Mouse (Mus musculus) hindbrain, embryonic 12.5 days (tissue): ENCODE results near the gene Dbndd2. TPM values are rescaled to one million over a fixed set of nuclear protein-coding genes. Genes with fewer than 3 reads are reported as not detected.

Experiments
- ATAC-seq: fragments of 200-750 bp; cut with Nextera tagmentation; 2 replicates; pipeline ENCODE4 v1.8.0; 2017; ENCODE audit warnings: moderate TSS enrichment; ENCODE audit not compliant: low FRiP score
- H3K27ac ChIP-seq: fragments of 300-500 bp; sonication (generic); 2 replicates; pipeline ENCODE4 v1.5.1; 2016; ENCODE audit warnings: mild to moderate bottlenecking
- H3K27me3 ChIP-seq: fragments of 300-500 bp; sonication (generic); 2 replicates; pipeline ENCODE4 v1.6.1; 2016; ENCODE audit warnings: mild to moderate bottlenecking
- H3K36me3 ChIP-seq: fragments of 300-500 bp; sonication (generic); 2 replicates; pipeline ENCODE4 v1.6.1; 2016; ENCODE audit warnings: mild to moderate bottlenecking
- H3K4me1 ChIP-seq: fragments of 300-500 bp; sonication (generic); 2 replicates; pipeline ENCODE4 v1.6.1; 2016
- H3K4me2 ChIP-seq: fragments of 300-500 bp; sonication (generic); replicated peaks from 2 replicates; pipeline ENCODE4 v1.6.1; 2016; ENCODE audit warnings: mild to moderate bottlenecking
- H3K4me3 ChIP-seq: fragments of 300-500 bp; sonication (generic); 2 replicates; pipeline ENCODE4 v1.5.1; 2016; ENCODE audit warnings: mild to moderate bottlenecking
- H3K9ac ChIP-seq: fragments of 300-500 bp; sonication (generic); 2 replicates; pipeline ENCODE4 v1.6.1; 2016; ENCODE audit warnings: mild to moderate bottlenecking, moderate library complexity
- H3K9me3 ChIP-seq: fragments of 300-500 bp; sonication (generic); replicated peaks from 2 replicates; pipeline ENCODE4 v1.6.1; 2016; ENCODE audit warnings: mild to moderate bottlenecking
- WGBS: fragments of 180-500 bp; shearing (Covaris S2); methylation state at CpG from one replicate; pipeline ENCODE4 v1.1.7; 2016; 5-methylcytosine and 5-hydroxymethylcytosine counted together
- polyA plus RNA-seq: library from polyadenylated mRNA; unstranded; fragments of >200 nt; fragmentation: Nextera tagmentation; extraction: Ambion mirVana; gene quantifications from 2 replicates; pipeline ENCODE4 v1.2.1, GENCODE M21; 2016

Dbndd2 gene
- polyA plus RNA-seq, 1 experiment from 2014 or later = 5.1 TPM

DNA sequence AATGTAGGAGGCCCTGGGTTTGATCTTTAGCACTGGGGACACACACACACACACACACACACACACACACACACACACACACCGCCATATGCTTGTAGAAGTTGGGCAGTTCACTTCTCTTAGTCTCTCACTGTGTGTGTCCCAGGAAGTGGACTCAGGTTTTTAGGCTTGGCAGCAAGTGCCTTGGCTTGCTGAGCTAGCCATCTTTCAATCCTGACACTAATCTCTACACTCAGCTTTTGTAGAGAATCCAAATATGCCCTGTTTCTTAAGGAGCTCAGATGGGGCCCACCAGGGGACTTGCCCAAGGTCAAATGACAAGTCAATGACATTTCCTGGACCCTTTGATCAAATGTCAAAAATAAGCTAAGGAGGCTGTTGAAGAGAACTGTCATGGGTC is 29.5 kb upstream of the Dbndd2 start:
- Histone ChIP-seq H3K36me3 (no peaks in the 10 kb centered on the region), H3K27me3 (peaks cover 2% of the 10 kb centered on the region; the same call in 1 of the 2 replicates), H3K4me3 (no peak overlapping the region), H3K4me2 (peak overlapping the region; percentile 30; the same call in 1 of the 2 replicates), H3K9ac (no peak overlapping the region), H3K4me1 (peaks cover 11% of the 10 kb centered on the region), H3K27ac (no peak overlapping the region), H3K9me3 (no peaks in the 10 kb centered on the region)
- ATAC-seq = no peak
- WGBS = 89% methylated on average over 1 of the region's 1 CpGs

- Histone ChIP-seq H3K27ac (0 out of 2 replicates have a peak within 1 kb of the TSS, but pooled peaks have one; percentile 30), H3K4me2 (peak within 1 kb of the TSS; percentile 30), H3K4me3 (no peak within 1 kb of the TSS), H3K9ac (peak within 1 kb of the TSS; percentile 4; the same call in 1 of the 2 replicates), H3K9me3 (no peaks in the 10 kb centered on the region), H3K4me1 (peaks cover 12% of the 10 kb centered on the region), H3K27me3 (peaks cover 2% of the 10 kb centered on the region; the same call in 1 of the 2 replicates), H3K36me3 (no peaks in the 10 kb centered on the region)
- WGBS = under 1% methylated on average over 7 of the region's 7 CpGs
- no peak for ATAC-seq
These were observed 29.0 kb upstream of the Dbndd2 start, which contains the start of gene Sys1 for GRCm38 (mm10) chr2:164456864-164457300. Sys1 (plus strand) TSS chr2:164456964.

- Histone ChIP-seq H3K27me3 (peaks cover 2% of the 10 kb centered on the region; the same call in 1 of the 2 replicates), H3K4me1 (peaks cover 23% of the 10 kb centered on the region), H3K4me2 (no peak overlapping the region), H3K9me3 (no peaks in the 10 kb centered on the region), H3K27ac (no peak overlapping the region), H3K9ac (no peak overlapping the region), H3K36me3 (0 out of 2 replicates have a peak, but pooled peaks cover under 1% of the 10 kb centered on the region), H3K4me3 (no peak overlapping the region)
- no peak for ATAC-seq
- 63% methylated on average over 7 of the region's 7 CpGs for WGBS
These were observed 28.0 kb upstream of the Dbndd2 start for GRCm38 (mm10) chr2:164457942-164458341.

DNA sequence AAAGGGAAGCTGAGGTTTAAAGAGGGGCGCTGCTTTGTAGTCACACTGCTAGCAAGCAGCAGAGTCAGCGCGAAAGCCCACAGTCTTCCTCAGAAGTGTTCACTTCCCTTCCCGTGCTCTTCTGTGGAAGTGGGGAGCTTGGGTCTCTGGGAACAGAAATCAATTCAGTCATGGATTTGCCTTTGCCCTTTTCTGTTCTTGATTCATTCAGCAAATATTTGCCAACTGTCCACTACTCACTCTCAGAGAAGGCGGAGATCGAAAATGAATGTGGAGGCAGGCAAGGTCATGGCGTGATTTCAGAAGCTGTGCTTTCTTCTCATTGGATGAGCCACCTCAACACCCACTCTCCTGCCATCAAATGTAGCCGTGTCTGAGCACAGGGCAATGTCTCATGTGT is 27.4 kb upstream of the Dbndd2 start:
- no peak overlapping the region for H3K27ac ChIP-seq
- 94% methylated on average over 8 of the region's 8 CpGs for WGBS

DNA sequence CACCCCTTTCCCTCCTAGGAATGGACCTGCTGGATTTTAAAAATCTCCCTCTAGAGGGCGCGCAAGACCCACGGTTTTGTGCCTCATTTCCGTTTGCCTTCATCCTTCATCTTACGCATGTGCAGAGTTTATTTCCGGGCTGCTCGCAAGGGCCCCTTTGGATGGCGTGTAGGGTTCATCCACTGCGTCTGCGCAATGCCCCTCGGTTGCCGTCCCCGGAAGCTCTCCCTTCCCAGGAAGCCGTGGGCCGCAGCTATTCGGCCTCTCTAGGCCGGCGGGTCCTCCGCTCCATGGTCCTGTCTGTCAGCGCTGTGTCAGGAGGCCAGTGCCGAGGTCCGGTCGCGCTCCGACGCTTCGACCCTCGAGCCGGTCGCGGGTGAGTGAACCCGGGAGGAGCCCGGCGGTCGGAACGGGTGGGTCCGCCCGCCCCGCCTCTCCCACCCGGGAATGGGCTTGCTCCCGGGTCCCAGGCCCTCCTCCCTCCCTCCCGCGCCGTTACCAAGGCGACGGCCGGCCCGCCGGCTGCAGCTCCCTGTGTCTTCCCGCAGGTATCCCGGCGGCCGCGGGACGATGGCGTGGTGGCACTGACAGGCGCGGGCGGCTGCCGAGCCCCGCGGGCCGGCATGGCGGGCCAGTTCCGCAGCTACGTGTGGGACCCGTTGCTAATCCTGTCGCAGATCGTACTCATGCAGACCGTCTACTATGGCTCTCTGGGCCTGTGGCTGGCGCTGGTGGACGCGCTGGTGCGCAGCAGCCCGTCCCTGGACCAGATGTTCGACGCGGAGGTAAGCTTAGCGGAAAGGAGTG is 25.0 kb upstream of the Dbndd2 start, which contains the start of gene Gm20458:
Gene Gm20458, plus strand, starts transcription at position 223 of the 807 bp plus-strand sequence.
- peak; percentile 99 for ATAC-seq
- peak within 1 kb of the TSS; percentile 95 for H3K27ac ChIP-seq

More for the DNA sequence above, 27.4 kb upstream of the Dbndd2 start:
- Histone ChIP-seq H3K27me3 (peaks cover 2% of the 10 kb centered on the region; the same call in 1 of the 2 replicates), H3K9ac (no peak overlapping the region), H3K4me3 (no peak overlapping the region), H3K9me3 (no peaks in the 10 kb centered on the region), H3K36me3 (peaks cover 6% of the 10 kb centered on the region; the same call in 1 of the 2 replicates), H3K4me1 (peaks cover 23% of the 10 kb centered on the region), H3K4me2 (no peak overlapping the region)
- ATAC-seq = no peak

DNA sequence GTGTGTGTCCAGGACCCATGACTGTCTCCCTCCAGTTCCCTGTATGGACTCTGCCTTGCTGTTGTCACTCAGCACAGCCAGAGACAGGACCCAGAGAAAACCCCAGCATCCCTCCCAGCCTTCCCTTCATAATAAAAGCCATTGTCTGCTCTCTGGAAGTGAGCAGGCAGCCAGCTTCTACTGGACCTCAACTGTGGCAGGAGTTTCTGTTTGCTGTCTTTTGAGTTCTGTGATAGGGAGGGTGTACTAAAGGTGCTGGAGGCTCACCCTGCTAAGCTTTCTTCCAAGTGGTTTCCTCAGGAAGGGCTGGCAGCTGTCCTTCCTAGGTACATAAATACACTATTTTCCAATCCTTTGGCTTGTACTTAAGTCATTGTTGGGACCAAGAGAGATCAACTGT is 20.7 kb upstream of the Dbndd2 start:
- H3K27ac ChIP-seq = no peak overlapping the region
- H3K27me3 ChIP-seq = no peaks in the 10 kb centered on the region
- H3K9ac ChIP-seq = no peak overlapping the region
- peaks cover 43% of the 10 kb centered on the region for H3K36me3 ChIP-seq
- H3K9me3 ChIP-seq = no peaks in the 10 kb centered on the region
- no peak overlapping the region for H3K4me3 ChIP-seq
- H3K4me1 ChIP-seq = peaks cover 14% of the 10 kb centered on the region
- H3K4me2 ChIP-seq = no peak overlapping the region
- ATAC-seq = no peak

More for the DNA sequence above, 25.0 kb upstream of the Dbndd2 start, which contains the start of gene Gm20458:
- peak within 1 kb of the TSS; percentile 82 for H3K9ac ChIP-seq
- peak within 1 kb of the TSS; percentile 87 for H3K4me3 ChIP-seq
- H3K36me3 ChIP-seq = peaks cover 29% of the 10 kb centered on the region
- whole genome bisulfite sequencing = under 1% methylated on average over 75 of the region's 79 CpGs
- H3K4me2 ChIP-seq = peak within 1 kb of the TSS; percentile 83
- H3K27me3 ChIP-seq = no peaks in the 10 kb centered on the region
- H3K4me1 ChIP-seq = peaks cover 23% of the 10 kb centered on the region
- no peaks in the 10 kb centered on the region for H3K9me3 ChIP-seq

- 86% methylated on average over 5 of the region's 5 CpGs for whole genome bisulfite sequencing
- H3K27ac ChIP-seq = no peak overlapping the region
- ATAC-seq = no peak
- no peak overlapping the region for H3K4me3 ChIP-seq
- H3K9ac ChIP-seq = no peak overlapping the region
- H3K9me3 ChIP-seq = no peaks in the 10 kb centered on the region
- no peaks in the 10 kb centered on the region for H3K27me3 ChIP-seq
- no peak overlapping the region for H3K4me2 ChIP-seq
- H3K36me3 ChIP-seq = peaks cover 48% of the 10 kb centered on the region
- H3K4me1 ChIP-seq = peaks cover 11% of the 10 kb centered on the region
These were observed 19.1 kb upstream of the Dbndd2 start for GRCm38 (mm10) chr2:164466787-164467186.

- H3K9me3 ChIP-seq = no peaks in the 10 kb centered on the region
- H3K9ac ChIP-seq = no peak overlapping the region
- no peaks in the 10 kb centered on the region for H3K27me3 ChIP-seq
- H3K4me3 ChIP-seq = no peak overlapping the region
- WGBS = 35% methylated on average over 10 of the region's 10 CpGs
- ATAC-seq = no peak
- H3K4me2 ChIP-seq = no peak overlapping the region
- no peak overlapping the region for H3K27ac ChIP-seq
- H3K36me3 ChIP-seq = peaks cover 45% of the 10 kb centered on the region
- H3K4me1 ChIP-seq = no peaks in the 10 kb centered on the region
These were observed 15.7 kb upstream of the Dbndd2 start for GRCm38 (mm10) chr2:164470254-164470653.

GRCm38 (mm10) chr2:164473624-164474023 is 12.3 kb upstream of the Dbndd2 start, which contains the start of gene Trp53tg5:
Trp53tg5 (minus strand) TSS chr2:164473724.
- Histone ChIP-seq H3K9ac (no peak within 1 kb of the TSS), H3K27ac (no peak within 1 kb of the TSS), H3K36me3 (peaks cover 28% of the 10 kb centered on the region), H3K4me3 (no peak within 1 kb of the TSS), H3K4me2 (no peak within 1 kb of the TSS), H3K4me1 (no peaks in the 10 kb centered on the region), H3K9me3 (no peaks in the 10 kb centered on the region), H3K27me3 (no peaks in the 10 kb centered on the region)
- no peak for ATAC-seq
- 82% methylated on average over 6 of the region's 6 CpGs for WGBS

DNA sequence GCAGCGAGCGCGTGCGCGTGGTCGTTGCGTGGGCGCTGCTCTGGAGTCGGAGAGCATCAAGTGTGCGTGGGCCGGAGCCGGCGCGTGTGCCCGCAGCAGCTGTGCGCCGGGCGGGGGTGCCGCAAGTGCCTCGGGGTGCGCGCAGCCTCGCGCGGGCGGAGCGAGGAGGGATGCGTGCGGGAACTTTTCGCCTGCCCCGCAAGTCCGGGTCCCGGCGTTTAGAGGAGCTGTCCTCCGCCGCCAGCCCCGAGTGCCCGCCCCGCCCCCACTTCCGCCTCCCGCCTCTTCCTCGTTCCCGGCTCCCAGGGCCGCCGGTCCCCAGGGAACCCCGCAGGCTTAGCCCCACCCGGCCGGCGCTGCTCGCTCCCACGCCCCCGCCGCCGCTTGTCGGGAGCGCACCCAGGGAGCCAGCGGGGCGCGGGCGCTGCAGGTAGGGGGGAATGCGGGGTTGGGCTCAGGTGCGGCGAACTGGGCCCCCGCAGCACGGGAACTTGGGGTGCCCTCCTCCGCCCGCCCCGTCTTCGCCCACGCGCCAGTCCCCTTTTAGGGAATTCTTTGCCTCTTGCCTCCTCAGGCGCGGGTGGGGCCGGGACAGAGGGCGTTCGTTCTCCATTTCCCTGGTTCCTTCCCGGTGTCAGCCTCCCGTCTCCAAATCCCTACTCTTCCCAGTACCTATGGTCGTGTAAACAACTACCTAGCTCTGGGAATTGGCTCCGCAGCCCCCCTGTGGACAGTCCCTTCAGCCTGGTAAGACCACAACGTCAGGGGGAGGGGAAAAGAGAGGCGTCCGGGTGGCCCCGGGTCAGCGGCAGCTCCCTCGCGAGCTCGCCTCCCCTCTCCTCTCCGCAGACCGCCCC is 580 bp downstream of the Dbndd2 start:
- H3K9ac ChIP-seq = peak overlapping the region; percentile 72
- H3K27me3 ChIP-seq = peaks cover 45% of the 10 kb centered on the region
- H3K36me3 ChIP-seq = 0 out of 2 replicates have a peak, but pooled peaks cover 6% of the 10 kb centered on the region
- ATAC-seq = peak; percentile 43
- peak overlapping the region; percentile 62 for H3K4me3 ChIP-seq
- H3K27ac ChIP-seq = no peak overlapping the region
- peak overlapping the region; percentile 99 for H3K4me2 ChIP-seq
- under 1% methylated on average over 83 of the region's 90 CpGs for whole genome bisulfite sequencing
- peaks cover 16% of the 10 kb centered on the region for H3K4me1 ChIP-seq
- H3K9me3 ChIP-seq = no peaks in the 10 kb centered on the region

DNA sequence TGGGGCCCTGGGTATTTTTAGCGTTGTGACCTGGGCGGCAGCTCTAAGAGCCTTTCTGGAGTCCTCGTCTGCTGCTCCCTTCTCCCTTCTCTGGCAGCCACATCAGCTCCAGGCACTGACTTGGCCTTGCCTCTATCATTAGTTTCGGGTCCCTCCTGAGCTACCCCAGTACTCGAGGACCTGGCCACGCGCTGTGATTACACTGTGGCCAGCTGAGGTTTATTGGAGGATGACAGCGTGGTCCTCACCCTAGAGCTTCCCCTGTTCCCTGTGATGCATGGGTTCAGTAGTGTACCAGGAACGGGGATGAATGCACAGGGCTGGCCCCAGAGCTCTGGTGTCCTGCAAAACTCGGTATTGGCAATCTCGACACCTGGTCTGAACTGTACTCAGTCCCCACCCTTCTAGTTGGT is 1.2 kb downstream of the Dbndd2 start:
- peak overlapping the region; percentile 62 for H3K4me3 ChIP-seq
- H3K27ac ChIP-seq = no peak overlapping the region
- H3K4me2 ChIP-seq = peak overlapping the region; percentile 99
- peaks cover 45% of the 10 kb centered on the region for H3K27me3 ChIP-seq
- H3K9ac ChIP-seq = peak overlapping the region; percentile 72
- WGBS = 14% methylated on average over 11 of the region's 11 CpGs
- peaks cover 16% of the 10 kb centered on the region for H3K4me1 ChIP-seq
- no peaks in the 10 kb centered on the region for H3K9me3 ChIP-seq
- H3K36me3 ChIP-seq = 0 out of 2 replicates have a peak, but pooled peaks cover 6% of the 10 kb centered on the region
- 0 out of 2 replicates have a peak, but pooled peaks have one; percentile 4 for ATAC-seq

GRCm38 (mm10) chr2:164487812-164488211 is 1.9 kb downstream of the Dbndd2 start:
- no peak for ATAC-seq
- H3K4me1 ChIP-seq = peaks cover 16% of the 10 kb centered on the region
- WGBS = 68% methylated on average over 9 of the region's 9 CpGs

More at GRCm38 (mm10) chr2:164487812-164488211, 1.9 kb downstream of the Dbndd2 start:
- Histone ChIP-seq H3K27ac (no peak overlapping the region), H3K36me3 (0 out of 2 replicates have a peak, but pooled peaks cover 6% of the 10 kb centered on the region), H3K9me3 (no peaks in the 10 kb centered on the region), H3K4me2 (no peak overlapping the region), H3K4me3 (no peak overlapping the region), H3K27me3 (peaks cover 45% of the 10 kb centered on the region), H3K9ac (no peak overlapping the region)
